Mouse (Mus musculus): ENCODE results near the gene Dusp10. TPM values are rescaled to one million over a fixed set of nuclear protein-coding genes. Genes with fewer than 3 reads are reported as not detected.

Gene Dusp10
- polyA plus RNA-seq, 1 experiment from 2014 or later = 2.7 TPM

DNA sequence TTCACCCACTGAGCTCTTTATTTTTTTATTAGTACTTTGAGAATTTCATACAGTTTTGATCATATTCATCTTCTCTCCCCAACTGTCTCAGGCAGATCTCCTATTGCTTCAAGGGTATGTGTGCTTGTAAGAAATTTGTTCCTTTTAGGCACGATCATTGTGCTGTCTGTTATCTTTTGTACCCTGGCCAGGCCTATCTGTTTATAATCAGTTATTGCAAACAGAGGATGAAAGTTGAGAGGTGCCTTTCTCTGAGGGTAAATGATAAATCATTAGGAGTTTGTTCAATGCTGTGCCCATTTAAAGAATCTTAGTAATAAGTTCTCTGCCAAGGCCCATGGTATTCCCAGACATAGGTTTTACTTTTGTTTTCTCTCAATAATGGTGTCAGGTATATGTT is 95.2 kb downstream of the Dusp10 start:
- Histone ChIP-seq H3K27ac (no peak overlapping the region), H3K9me3 (replicated peaks) (no peaks in the 10 kb centered on the region), H3K4me1 (replicated peaks) (no peaks in the 10 kb centered on the region), H3K36me3 (no peaks in the 10 kb centered on the region), H3K9ac (no peak overlapping the region), H3K27me3 (no peaks in the 10 kb centered on the region), H3K4me2 (no peak overlapping the region), H3K4me3 (replicated peaks) (no peak overlapping the region)
- WGBS (ENCODE audit: insufficient replicate concordance) = 45% methylated on average over 1 of the region's 1 CpGs
- DNase-seq (no peak), ATAC-seq (ENCODE audit: low read depth) (no peak)

DNA sequence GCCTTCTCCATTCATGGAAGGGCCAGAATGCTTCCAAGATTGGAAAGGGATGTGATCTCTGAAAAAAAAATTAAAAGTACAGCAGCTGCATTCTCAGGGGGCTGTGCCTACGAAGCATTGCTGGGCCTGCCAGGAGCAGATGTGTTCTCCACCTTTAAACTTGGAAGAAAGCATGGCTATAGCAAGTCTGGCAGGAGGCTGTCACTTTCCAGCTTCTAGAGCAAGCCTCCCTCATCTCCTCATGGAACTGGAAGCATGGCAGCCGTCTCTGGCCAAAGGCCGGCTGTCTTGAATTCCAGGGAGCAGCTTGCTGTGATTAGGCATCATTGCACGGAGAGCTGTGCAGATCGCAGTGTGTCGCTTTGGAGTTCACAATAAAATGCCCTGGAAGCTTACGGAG is 104.5 kb downstream of the Dusp10 start:
- H3K9ac ChIP-seq = no peak overlapping the region
- no peaks in the 10 kb centered on the region for H3K36me3 ChIP-seq
- no peaks in the 10 kb centered on the region for H3K4me1 ChIP-seq (replicated peaks)
- H3K27ac ChIP-seq = no peak overlapping the region
- DNase-seq (no peak), ATAC-seq (ENCODE audit: low read depth) (no peak)
- H3K4me2 ChIP-seq = no peak overlapping the region
- no peaks in the 10 kb centered on the region for H3K27me3 ChIP-seq
- 73% methylated on average over 7 of the region's 7 CpGs for WGBS (ENCODE audit: insufficient replicate concordance)
- no peak overlapping the region for H3K4me3 ChIP-seq (replicated peaks)
- H3K9me3 ChIP-seq (replicated peaks) = no peaks in the 10 kb centered on the region

DNA sequence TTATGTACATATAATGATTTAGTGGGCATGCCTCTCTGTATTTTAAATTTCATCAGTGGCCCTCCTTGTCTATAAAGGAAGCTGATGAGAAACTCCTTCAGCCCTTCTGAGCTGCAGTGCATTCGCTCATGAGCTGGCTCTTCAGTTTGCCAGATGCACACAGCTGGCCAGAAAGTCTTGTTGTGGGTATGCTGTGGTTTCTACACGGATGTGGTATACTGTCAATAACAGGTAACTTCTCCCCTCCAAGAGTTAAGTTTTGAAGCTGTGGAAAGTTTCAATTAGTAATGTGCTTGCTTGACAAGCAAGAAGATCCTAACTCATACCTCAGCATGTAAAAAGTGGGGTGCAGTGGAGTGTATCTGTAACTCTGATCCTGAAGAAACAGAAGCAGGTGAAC is 104.9 kb downstream of the Dusp10 start:
- no peak overlapping the region for H3K27ac ChIP-seq
- H3K27me3 ChIP-seq = no peaks in the 10 kb centered on the region
- H3K4me2 ChIP-seq = no peak overlapping the region
- H3K4me1 ChIP-seq (replicated peaks) = no peaks in the 10 kb centered on the region
- DNase-seq (no peak), ATAC-seq (ENCODE audit: low read depth) (no peak)
- no peak overlapping the region for H3K4me3 ChIP-seq (replicated peaks)
- H3K9ac ChIP-seq = no peak overlapping the region
- no peaks in the 10 kb centered on the region for H3K36me3 ChIP-seq
- 46% methylated on average over 2 of the region's 2 CpGs for WGBS (ENCODE audit: insufficient replicate concordance)
- no peaks in the 10 kb centered on the region for H3K9me3 ChIP-seq (replicated peaks)

DNA sequence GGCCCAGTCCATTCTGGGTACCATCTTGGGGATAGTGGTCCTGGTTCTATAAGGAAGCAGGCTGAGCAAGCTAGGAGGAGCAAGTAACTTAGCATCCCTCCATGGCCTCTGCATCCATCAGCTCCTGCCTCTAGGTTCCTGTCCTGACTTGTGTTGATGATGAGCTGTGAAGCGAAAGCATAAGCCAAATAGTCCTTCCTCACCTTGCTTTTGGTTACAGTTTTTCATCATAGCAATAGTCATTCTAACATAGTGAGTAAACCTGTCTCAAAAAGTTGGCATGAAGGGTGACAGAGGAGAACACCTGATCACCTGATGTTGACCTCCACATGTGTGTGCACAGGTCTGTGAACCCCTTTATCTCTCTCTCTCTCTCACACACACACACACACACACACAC is 105.5 kb downstream of the Dusp10 start:
- WGBS (ENCODE audit: insufficient replicate concordance) = 38% methylated on average over 1 of the region's 1 CpGs

More for the DNA sequence above, 105.5 kb downstream of the Dusp10 start:
- Histone ChIP-seq H3K9me3 (replicated peaks) (no peaks in the 10 kb centered on the region), H3K4me3 (replicated peaks) (no peak overlapping the region), H3K9ac (no peak overlapping the region), H3K4me2 (no peak overlapping the region), H3K27ac (no peak overlapping the region), H3K36me3 (no peaks in the 10 kb centered on the region), H3K4me1 (replicated peaks) (no peaks in the 10 kb centered on the region), H3K27me3 (no peaks in the 10 kb centered on the region)
- DNase-seq (no peak), ATAC-seq (ENCODE audit: low read depth) (no peak)

Other genes starting within 250 kb of the Dusp10 start
- gene 1700056E22Rik, start 21.0 kb downstream of the Dusp10 start, polyA plus RNA-seq (2015; fragmentation: Nextera tagmentation; extraction: Ambion mirVana) = 0.65 and 1.00 TPM in 2 replicates

Data from liver, embryonic 13.5 days (tissue).